Mouse (Mus musculus) ES-CJ7 (cell line): ENCODE results near the gene Gm20425.
"Not testable (repeated sequence)": the region's sequence is repeated elsewhere in the genome, so short reads cannot be mapped to it uniquely, and the experiment has no call there.

ENCODE experiments used
- DNase-seq: peaks from one replicate; pipeline ENCODE4 v3.0.0; 2011; ENCODE audit warnings: low read depth, low spot score

Gm20425 gene

GRCm38 (mm10) chr9:103155158-103155557, 74.9 kb downstream of the Gm20425 start:
- DNase-seq, result not testable (repeated sequence)

- peak; percentile 56 for DNase-seq
Observed at GRCm38 (mm10) chr9:103154568-103154967, 75.5 kb downstream of the Gm20425 start.

GRCm38 (mm10) chr9:103153286-103153685, 76.8 kb downstream of the Gm20425 start:
- DNase-seq, result no peak

GRCm38 (mm10) chr9:103149074-103149799, 80.9 kb downstream of the Gm20425 start:
- DNase-seq, result no peak

- DNase-seq, result no peak
Observed at GRCm38 (mm10) chr9:103147103-103147502, 83.0 kb downstream of the Gm20425 start.

GRCm38 (mm10) chr9:103146703-103147102, 83.4 kb downstream of the Gm20425 start:
- DNase-seq, result peak; percentile 85

GRCm38 (mm10) chr9:103146257-103146656, 83.8 kb downstream of the Gm20425 start:
- no peak for DNase-seq

- DNase-seq, result no peak
Observed at GRCm38 (mm10) chr9:103145351-103145750, 84.8 kb downstream of the Gm20425 start.

- DNase-seq, result no peak
Observed at GRCm38 (mm10) chr9:103143881-103144280, 86.2 kb downstream of the Gm20425 start.

GRCm38 (mm10) chr9:103141266-103141665, 88.8 kb downstream of the Gm20425 start:
- DNase-seq, result no peak

- no peak for DNase-seq
Observed at GRCm38 (mm10) chr9:103140384-103140783, 89.7 kb downstream of the Gm20425 start.
